Mouse (Mus musculus) C2C12 (cell line): ENCODE results near the gene Iqgap1.

Source experiments
- CEBPB ChIP-seq: IDR thresholded peaks from one replicate; pipeline ENCODE4 v1.6.1; 2011; ENCODE audit warnings: low read depth, mild to moderate bottlenecking, control low read depth, moderate library complexity
- CTCF ChIP-seq: IDR thresholded peaks from one replicate; pipeline ENCODE4 v1.5.1; 2011; ENCODE audit not compliant: control insufficient read depth, insufficient read depth, insufficient read length
- FOSL1 ChIP-seq: IDR thresholded peaks from one replicate; pipeline ENCODE4 v1.8.0; 2011; ENCODE audit warnings: mild to moderate bottlenecking, low read length; ENCODE audit not compliant: poor library complexity, insufficient read depth, severe bottlenecking
- MAX ChIP-seq: IDR thresholded peaks from one replicate; pipeline ENCODE4 v1.6.1; 2011; ENCODE audit warnings: mild to moderate bottlenecking, control low read depth
- MYOD1 ChIP-seq: IDR thresholded peaks from one replicate; pipeline ENCODE4 v1.6.1; 2011; ENCODE audit warnings: low read depth; ENCODE audit not compliant: control insufficient read depth, insufficient read length
- USF1 ChIP-seq: IDR thresholded peaks from one replicate; pipeline ENCODE4 v1.6.1; 2011; ENCODE audit warnings: low read depth, mild to moderate bottlenecking, control low read depth, moderate library complexity

DNA sequence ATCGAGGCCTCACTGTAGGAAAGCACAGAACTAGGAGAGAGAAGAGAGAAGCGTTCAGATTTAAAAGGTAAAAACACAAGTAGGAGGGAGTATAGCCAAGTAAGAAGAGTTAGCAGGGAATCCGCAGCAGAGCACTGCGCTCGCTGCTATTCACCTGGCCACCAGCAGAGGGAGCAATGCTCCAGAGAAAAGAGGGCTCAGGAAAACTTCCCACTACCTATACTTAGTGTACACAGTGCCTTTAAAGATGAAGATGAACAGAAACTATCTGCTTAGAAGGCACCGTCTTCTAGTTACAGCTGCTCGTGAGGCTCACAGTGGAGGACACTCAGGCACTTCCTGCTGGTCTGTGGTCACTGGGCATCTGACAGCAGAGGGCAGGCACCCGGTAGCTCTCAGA, 96.1 kb downstream of the Iqgap1 start:
- TF ChIP-seq USF1 (no peak), CTCF (peak; percentile 48), MYOD1 (no peak), MAX (no peak), CEBPB (no peak), FOSL1 (no peak)
